Mouse (Mus musculus) Patski (cell line): ENCODE measurements at regions not wholly inside any gene's neighbourhood (a gene's known extent, or its start where the extent isn't known, plus 50 kb on each side); places are given as distances from the start of the nearest gene placed in this dataset.

Source experiments
- ATAC-seq: fragments of 100-300 bp; one replicate; pipeline ENCODE4 v1.8.0; 2021
- CTCF ChIA-PET: fragments of 350-600 bp; sonication (Branson Sonifier 250); formaldehyde crosslinking; loops from one replicate; lab custom pipeline; 2022; ENCODE audit warnings: inconsistent platforms; lab: Charles Lee
- POLR2A ChIA-PET: fragments of 350-600 bp; sonication (Branson Sonifier 250); formaldehyde crosslinking; loops from one replicate; lab custom pipeline; 2022; ENCODE audit warnings: antibody characterized with exemption, inconsistent platforms; lab: Charles Lee
- DNase-seq: peaks from one replicate; pipeline ENCODE4 v3.0.0-alpha.2; 2011; ENCODE audit warnings: low read depth, low spot score
- H3K27me3 ChIP-seq: fragments of 371-371 bp; one replicate; pipeline ENCODE4 v1.5.1; 2021
- CTCF ChIP-seq: fragments of 100-300 bp; IDR thresholded peaks from one replicate; pipeline ENCODE4 v1.5.1; 2021
- in situ Hi-C: fragments of 300-500 bp; cut with MboI; formaldehyde crosslinking; loops from 3 replicates; pipeline ENCODE4 v1.11.1; 2018; ENCODE audit warnings: low pct_unique_long_range_greater_than_20kb, mixed read lengths

GRCm38 (mm10) chr8:100206557-100207349 is 790.5 kb upstream of the Cdh8 start:
- no peak for ATAC-seq
- no peak for TF ChIP-seq CTCF
- CTCF ChIA-PET = no interaction called here
- no peak for DNase-seq
- in situ Hi-C loops = no loop called here
- H3K27me3 ChIP-seq = no peaks in the 10 kb centered on the region
- POLR2A ChIA-PET = no interaction called here

GRCm38 (mm10) chr8:100193228-100193627 is 777.0 kb upstream of the Cdh8 start:
- no peaks in the 10 kb centered on the region for H3K27me3 ChIP-seq
- in situ Hi-C loops = no loop called here
- TF ChIP-seq CTCF = no peak
- DNase-seq (no peak), ATAC-seq (no peak)
- CTCF ChIA-PET = no interaction called here
- POLR2A ChIA-PET = no interaction called here

DNA sequence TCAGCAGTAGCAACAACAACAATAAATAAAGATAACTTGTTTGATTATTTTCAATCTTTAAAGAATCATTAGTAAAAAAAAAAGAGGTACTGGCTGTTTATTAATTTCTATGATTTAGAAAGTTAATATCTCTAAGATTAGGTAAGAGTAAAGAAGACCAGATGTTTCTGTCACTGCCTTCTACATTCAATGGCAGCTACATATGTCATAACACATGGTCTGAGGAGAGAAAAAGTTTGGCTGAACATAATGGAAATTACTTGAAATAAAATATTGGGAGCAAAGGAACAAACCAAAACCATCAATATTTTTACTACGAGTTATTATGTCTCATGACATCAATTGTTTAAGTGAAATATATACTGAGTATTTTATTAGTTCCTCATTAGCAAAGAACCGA is 774.4 kb upstream of the Cdh8 start:
- ChIA-PET POLR2A (no interaction called here), CTCF (no interaction called here)
- no peaks in the 10 kb centered on the region for H3K27me3 ChIP-seq
- DNase-seq (no peak), ATAC-seq (no peak)
- TF ChIP-seq CTCF = no peak
- in situ Hi-C loops = no loop called here

DNA sequence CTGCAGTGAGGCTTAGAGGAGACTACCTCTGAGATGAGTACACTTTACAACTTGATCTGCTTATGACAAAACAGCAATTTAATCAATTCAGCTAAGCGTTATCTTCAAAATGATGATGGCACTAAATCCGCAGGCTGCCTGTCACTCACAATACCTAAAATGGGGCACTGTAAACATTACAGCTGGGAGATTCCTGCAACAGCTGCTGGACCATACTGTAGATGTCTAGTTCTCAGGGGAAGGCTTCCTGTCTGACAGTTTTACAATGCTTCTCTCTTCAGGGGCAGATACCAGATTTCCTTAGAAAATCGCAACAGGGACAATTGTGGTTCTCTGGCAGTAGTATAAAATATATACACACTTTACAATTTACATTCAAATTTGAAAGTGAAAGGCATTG is 771.7 kb upstream of the Cdh8 start:
- in situ Hi-C loops = no loop called here
- ChIA-PET POLR2A (no interaction called here), CTCF (no interaction called here)
- H3K27me3 ChIP-seq = no peaks in the 10 kb centered on the region
- TF ChIP-seq CTCF = no peak
- DNase-seq = no peak
- ATAC-seq = no peak

GRCm38 (mm10) chr8:100176502-100176901 is 760.2 kb upstream of the Cdh8 start:
- TF ChIP-seq CTCF = no peak
- in situ Hi-C loops = no loop called here
- ATAC-seq = no peak
- ChIA-PET CTCF (no interaction called here), POLR2A (no interaction called here)
- H3K27me3 ChIP-seq = no peaks in the 10 kb centered on the region
- DNase-seq = no peak

DNA sequence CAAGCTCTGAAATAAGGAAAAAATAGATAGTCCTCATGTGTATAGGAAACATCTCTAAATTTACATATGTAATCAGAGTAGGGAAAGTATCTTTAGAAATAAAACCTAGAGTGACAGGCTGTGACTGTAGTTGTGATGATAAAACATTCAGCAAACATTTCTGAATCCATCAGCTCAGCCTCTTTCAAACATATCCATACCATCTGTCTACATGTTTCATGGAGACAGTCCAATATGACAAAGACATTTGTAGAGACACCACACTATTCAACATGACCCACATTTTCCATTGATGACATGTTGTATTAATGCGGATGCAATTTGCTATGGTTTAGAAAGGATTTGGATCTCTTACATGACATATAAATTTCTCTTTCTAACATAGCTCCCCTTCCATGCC is 729.1 kb upstream of the Cdh8 start:
- peaks cover 12% of the 10 kb centered on the region for H3K27me3 ChIP-seq
- DNase-seq (no peak), ATAC-seq (no peak)
- TF ChIP-seq CTCF = no peak
- in situ Hi-C loops = no loop called here
- ChIA-PET POLR2A (no interaction called here), CTCF (interaction anchor here (0.6 kb wide), 1 partner anchor 11 kb away, joined by 3 read pairs; no protein-coding TSS in a partner anchor)

DNA sequence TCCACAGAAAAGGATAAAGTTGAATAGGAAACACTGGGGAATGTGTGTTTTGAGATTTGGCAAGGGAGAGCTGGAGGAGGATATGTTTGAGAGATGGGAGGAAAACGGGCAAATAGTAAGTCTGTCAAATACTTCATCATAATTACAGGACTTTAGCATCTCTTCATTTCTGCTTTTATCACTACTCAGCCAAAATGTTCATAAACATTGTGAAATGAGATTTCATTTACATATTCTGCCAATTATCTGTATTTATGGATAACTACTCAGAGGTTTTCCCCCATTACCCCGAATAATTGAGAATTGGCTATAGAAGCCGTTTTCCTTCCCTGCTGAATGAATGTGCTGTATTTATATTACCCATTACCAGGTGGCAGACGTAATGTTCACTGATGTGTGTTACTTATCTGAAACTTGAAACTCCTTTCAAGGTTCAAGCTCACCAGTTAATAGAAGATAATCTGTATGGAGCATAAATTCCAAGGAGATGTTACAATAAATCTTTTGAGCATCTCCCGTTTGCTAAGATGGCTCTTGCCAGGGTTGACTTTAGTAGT is 727.9 kb upstream of the Cdh8 start:
- no peak for DNase-seq
- H3K27me3 ChIP-seq = peaks cover 12% of the 10 kb centered on the region
- no peak for TF ChIP-seq CTCF
- POLR2A ChIA-PET = no interaction called here
- CTCF ChIA-PET = no interaction called here
- no peak for ATAC-seq
- in situ Hi-C loops = no loop called here

DNA sequence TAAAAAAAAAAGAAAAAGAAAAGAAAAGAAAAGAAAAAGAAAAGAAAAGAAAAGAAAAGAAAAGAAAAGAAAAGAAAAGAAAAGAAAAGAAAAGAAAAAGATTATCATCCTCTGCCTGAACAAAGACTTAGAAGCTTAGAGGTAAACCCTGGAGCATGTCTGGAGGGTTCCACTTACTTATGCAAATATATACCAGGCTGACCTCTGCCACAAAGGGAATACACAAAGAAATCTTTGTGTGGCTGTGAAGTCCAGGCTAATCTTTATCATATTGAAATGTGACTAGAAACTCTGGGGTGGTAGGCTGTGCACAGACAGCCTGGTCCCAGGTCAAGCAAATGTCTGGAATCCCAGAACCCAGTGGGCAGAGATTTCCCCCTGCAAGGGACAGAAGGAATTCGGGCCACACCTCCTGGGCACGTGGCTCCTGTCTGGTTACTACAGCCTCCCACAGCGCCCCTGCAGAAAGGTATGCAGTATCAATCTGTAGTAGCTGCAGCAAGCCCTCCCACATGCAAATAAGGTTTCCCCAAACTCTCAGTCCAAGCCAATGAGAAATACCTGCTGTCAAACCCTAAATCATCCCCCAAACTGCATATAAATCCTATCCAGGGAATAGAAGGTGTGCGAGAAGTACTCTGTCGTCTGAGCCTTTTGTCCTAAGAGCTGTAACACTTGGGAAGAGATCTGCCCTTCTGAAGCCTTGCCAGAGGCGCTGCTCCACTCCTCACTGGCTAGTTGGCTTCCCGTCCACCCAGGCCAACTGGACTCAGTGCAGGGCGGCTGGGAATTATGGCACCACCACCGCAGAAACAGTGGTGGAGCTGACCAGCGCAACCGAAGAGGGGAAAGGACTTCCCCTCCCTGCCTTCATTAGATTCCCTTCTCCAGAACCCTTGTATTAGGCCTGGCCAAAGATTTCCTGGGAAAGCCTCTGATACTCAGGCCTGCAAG is 688.4 kb upstream of the Cdh8 start:
- no peak for TF ChIP-seq CTCF
- ATAC-seq (no peak), DNase-seq (no peak)
- in situ Hi-C loops = no loop called here
- no peaks in the 10 kb centered on the region for H3K27me3 ChIP-seq
- ChIA-PET CTCF (no interaction called here), POLR2A (no interaction called here)

DNA sequence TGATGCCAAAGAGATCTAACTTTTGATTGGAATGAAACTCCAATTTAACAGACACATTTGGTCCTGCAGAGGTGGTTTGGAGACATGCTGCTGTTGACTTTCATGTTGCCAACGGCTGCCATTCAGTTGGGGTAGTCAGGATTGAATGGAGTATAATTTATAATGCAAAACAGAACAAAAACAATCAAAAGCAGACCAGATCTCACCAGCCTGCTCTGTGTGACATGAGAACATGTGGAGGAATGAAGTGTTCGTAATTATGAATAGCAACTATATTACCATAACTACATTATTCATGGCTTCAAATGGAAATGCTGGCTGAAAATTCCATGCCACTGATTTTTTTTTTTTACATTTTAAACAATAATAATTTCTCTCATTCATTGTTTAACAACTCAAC is 685.7 kb upstream of the Cdh8 start:
- no peaks in the 10 kb centered on the region for H3K27me3 ChIP-seq
- ChIA-PET POLR2A (no interaction called here), CTCF (no interaction called here)
- no peak for TF ChIP-seq CTCF
- no peak for ATAC-seq
- in situ Hi-C loops = no loop called here
- DNase-seq = no peak

DNA sequence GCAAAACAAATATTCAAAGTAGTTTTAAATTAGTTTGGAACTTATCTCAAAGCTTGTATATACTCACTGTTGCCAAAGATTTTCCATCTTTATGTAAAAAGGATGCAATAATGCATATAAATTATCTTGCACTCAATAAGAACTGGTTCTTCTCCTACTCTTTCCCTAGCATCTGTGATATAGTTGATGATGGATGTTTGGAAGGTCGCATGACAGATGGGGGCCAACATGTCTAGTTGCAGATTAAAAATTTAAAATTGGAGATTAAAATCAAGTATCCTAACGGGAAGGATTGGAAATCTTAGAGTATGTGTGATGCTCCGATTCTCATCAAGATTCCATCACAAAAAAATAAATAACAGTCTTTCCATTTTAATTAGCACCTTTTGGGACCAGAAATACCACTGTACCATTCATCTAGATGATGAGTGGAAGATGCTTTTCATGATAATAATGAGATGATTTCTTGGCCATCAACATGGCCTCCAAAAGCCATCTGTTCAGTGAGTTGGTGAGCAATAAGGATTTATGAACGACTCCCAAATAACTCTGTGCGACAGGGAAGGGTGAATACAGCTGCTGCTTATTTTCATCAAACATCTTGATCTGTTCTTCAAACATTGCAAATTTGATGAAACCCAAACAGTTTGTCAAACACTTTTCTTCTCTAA is 655.9 kb upstream of the Cdh8 start:
- in situ Hi-C loops = no loop called here
- H3K27me3 ChIP-seq = no peaks in the 10 kb centered on the region
- TF ChIP-seq CTCF = no peak
- CTCF ChIA-PET = no interaction called here
- ATAC-seq (no peak), DNase-seq (no peak)
- POLR2A ChIA-PET = no interaction called here
